Mouse (Mus musculus): ENCODE measurements around the gene Cyp2t4.

Cyp2t4 gene

GRCm38 (mm10) chr7:27182498-27182897 lies 29.0 kb downstream of the Cyp2t4 start:
- DNase-seq (ENCODE audit: low read depth, low spot score): no peak

GRCm38 (mm10) chr7:27184964-27185363 lies 31.4 kb downstream of the Cyp2t4 start:
- DNase-seq (ENCODE audit: low read depth, low spot score): peak; percentile 65

- DNase-seq (ENCODE audit: low read depth, low spot score): no peak
Observed at GRCm38 (mm10) chr7:27185986-27186385, 32.5 kb downstream of the Cyp2t4 start.

- peak; percentile 39 for DNase-seq (ENCODE audit: low read depth, low spot score)
Observed at GRCm38 (mm10) chr7:27189271-27189931, 35.9 kb downstream of the Cyp2t4 start.

- no peak for DNase-seq (ENCODE audit: low read depth, low spot score)
Observed at GRCm38 (mm10) chr7:27192434-27192833, 38.9 kb downstream of the Cyp2t4 start.

GRCm38 (mm10) chr7:27193731-27194130 lies 40.2 kb downstream of the Cyp2t4 start:
- no peak for DNase-seq (ENCODE audit: low read depth, low spot score)

- peak; percentile 99 for DNase-seq (ENCODE audit: low read depth, low spot score)
Observed at GRCm38 (mm10) chr7:27195681-27196611, 42.4 kb downstream of the Cyp2t4 start, which contains the start of the genes BC024978 and Snrpa. Gene BC024978, plus strand, starts transcription at chr7:27195781. Gene Snrpa, minus strand, starts transcription at chr7:27196271.

GRCm38 (mm10) chr7:27197136-27197535 lies 43.6 kb downstream of the Cyp2t4 start:
- DNase-seq (ENCODE audit: low read depth, low spot score): peak; percentile 24

- DNase-seq (ENCODE audit: low read depth, low spot score): no peak
Observed at GRCm38 (mm10) chr7:27197634-27198033, 44.1 kb downstream of the Cyp2t4 start.

GRCm38 (mm10) chr7:27198355-27198754 lies 44.8 kb downstream of the Cyp2t4 start:
- no peak for DNase-seq (ENCODE audit: low read depth, low spot score)

GRCm38 (mm10) chr7:27198779-27199178 lies 45.3 kb downstream of the Cyp2t4 start:
- DNase-seq (ENCODE audit: low read depth, low spot score): no peak

- no peak for DNase-seq (ENCODE audit: low read depth, low spot score)
Observed at GRCm38 (mm10) chr7:27203730-27204449, 50.4 kb downstream of the Cyp2t4 start.
